Mouse (Mus musculus) c-Kit-positive CD71-negative TER-119-negative erythroid progenitor cells, embryonic 14.5 days (primary cell): ENCODE measurements at regions not wholly inside any gene's neighbourhood (a gene's known extent, or its start where the extent isn't known, plus 50 kb on each side); places are given as distances from the start of the nearest gene placed in this dataset.
A peak's percentile ranks its signal among the peaks of the same experiment; 100 is the strongest.

Source experiments
- DNase-seq: peaks from one replicate; pipeline ENCODE4 v3.0.0-alpha.2; 2013; ENCODE audit warnings: low read depth

DNA sequence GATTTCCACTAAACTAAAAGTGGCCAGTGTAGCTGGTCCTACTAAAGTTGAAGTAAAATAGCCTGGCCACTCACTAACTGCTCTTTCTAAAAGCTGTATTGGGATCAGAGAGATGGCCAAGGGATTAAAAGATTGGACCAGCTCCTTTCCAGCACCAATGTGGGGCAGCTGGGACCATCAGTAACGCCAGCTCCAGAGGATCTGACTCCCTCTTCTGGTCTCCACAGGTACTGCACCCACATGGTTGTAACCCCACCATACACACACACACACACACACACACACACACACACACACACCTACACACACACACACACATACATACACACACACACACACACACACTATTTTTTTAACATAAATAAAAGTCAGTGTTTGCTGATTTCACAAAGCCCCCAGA lies 122.1 kb upstream of the Topaz1 start:
- DNase-seq, result no peak

DNA sequence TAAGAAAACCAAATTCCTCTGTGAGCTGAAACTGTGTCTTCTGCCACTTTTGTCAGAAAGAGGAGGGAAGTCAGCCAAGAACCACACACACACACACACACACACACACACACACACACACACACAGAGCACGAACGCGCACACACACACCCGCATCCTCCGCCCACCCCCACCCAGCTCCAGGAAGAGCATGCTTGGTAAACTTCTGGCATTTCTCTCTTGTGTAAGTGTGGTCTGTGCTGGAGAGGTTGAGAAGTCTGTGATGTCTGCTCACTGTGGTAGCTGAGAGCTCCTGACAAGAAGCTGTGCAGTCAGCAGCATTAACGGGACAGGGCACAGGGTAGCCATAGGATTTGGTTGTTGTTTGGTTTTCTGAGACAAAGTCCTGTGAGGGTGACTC lies 120.8 kb upstream of the Topaz1 start:
- DNase-seq, result no peak

DNA sequence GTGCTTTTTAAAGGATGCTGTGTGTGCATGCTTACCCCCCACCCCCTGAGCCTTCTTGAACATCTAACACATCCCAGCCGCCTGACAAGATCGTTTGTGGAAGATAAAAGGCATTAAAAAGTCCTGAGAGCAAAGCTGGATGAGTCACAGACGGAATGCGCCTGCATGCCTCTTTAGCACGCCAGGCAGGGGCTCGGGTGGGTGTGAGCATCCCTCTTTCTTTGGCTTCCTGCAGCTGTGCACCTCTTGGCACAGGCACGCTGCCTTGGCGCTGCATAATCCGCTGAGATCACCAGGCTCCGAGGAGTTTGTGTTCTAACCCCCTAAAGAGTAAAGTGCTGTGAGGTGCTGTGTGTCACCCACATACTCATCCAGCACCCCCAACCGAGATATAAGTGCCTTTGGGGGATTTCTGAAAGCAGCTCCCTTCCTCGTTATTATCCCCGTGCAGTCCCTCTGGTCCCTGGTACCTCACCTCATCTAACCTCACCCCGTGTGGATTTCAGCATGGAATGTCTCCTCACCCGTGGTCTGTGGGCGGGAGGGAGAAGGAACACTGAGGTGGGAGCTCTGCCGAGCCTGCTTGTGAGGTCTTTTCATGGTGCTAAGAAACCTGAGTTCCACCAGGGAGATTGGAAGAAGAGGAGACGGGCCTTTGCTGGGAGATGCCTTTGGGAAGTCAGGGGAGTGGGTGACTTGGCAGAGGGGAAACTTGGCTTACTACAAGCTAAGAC lies 117.8 kb upstream of the Topaz1 start:
- no peak for DNase-seq

DNA sequence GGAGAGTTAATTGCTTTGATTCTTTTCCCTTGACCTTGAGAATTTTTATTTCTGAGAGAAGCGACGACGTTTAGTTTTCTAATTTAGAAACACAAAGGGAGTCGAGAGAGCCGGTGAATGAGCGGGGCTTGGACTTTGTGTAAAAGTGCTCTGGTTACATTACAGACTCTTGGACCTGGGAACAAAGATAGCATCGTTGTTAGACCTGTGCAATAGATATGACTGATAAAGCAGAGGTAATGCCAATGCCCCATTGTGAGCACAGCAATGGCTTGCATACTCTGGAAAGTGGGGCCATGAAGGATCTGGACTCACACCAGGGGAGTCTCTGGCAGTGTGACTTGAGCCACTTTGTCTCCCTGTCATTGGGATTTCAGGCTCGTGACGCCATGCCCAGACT lies 115.4 kb upstream of the Topaz1 start:
- no peak for DNase-seq

DNA sequence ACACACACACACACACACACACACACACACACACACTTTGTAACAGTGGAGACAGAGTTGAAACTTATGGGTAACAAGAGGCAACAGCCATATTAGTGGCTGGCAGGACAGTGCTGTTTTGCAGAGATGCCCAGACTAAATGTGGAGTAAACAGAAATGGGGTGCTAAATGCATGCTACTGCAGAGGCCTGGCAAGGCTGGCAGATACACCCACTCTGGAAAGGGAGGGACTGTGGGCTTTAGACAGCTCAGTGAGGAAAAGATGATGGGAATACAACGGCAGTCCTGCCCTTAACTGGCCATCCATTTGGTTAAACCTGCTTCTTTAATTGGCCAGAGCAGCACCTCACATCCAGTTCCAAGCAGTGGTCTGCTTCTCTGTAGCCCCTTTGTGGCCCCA lies 113.7 kb upstream of the Topaz1 start:
- no peak for DNase-seq

DNA sequence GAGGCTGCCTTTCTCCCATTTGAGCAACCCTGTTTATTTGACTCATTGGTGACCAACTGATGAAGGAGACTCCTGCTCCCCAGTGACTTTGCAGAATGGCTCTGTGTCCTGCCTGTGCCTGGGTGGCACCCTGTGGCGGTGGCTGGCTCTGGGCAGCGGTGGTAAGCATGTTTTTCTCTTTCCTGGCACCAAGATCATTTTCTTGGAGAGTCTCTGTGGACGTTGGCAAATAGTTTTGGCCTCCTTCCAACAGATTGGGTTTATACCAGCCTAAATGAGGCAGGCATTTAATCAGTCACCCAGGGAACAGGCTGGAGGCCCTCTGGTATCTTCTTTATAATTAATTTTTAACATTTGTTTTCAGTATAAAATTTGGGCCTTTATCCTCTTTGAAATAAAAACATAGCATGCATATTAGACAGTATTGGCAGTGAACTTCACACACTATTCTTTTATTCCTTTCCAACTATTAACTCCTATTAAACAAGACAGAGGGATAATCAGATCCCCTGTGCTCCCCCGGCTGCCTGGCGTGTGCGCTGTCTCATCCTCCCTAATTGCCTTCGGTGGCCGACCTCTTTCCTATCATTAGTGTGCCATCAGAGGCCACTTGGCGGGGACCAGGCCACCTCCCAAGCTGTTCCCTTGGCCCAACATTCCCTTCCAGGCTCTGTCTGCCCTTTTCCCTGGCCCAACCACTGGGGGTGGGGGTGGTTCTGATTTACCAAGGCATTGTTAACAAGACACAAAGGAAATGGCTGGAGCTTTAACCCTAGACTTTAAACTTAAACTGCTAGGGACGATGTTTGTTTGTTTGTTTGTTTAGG lies 111.8 kb upstream of the Topaz1 start:
- no peak for DNase-seq

DNA sequence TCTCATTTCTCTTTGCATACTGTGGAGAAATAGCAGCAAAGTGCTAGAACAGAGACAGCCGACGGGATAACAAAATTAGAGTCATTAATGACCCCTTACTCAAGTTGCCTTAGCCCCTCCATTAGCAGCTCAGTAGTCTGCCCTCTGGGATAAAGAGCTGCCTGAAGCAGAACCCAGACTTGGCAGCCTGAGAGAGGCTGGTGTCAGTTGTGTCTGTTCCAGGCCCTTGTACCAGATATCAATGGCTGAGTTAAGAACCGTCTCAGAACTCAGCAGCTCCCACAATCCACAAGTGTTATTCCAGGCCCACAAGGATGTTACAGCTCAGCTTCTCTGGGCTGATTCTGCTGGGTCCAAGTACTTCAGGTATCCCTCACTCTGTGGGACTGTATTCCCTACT lies 109.6 kb upstream of the Topaz1 start:
- no peak for DNase-seq

DNA sequence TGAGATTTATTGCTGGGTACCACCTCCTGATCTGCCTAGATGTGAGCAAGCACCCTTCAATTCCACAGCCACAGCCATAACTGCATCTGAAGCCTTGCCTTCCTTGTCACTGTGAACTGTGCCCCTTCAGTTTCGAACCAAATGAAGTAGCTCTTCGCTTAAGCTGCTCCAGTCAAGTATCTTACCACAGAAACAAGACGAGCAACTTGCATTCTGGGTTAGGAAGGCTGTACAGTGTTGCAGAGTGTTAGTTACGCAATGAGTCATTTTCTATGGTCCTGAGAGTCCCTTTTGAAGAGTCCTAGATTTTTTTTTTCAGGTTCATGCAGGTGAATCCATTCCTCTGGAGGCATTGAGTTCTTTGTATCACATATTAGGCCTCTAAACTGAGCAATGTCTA lies 107.9 kb upstream of the Topaz1 start:
- DNase-seq, result no peak

DNA sequence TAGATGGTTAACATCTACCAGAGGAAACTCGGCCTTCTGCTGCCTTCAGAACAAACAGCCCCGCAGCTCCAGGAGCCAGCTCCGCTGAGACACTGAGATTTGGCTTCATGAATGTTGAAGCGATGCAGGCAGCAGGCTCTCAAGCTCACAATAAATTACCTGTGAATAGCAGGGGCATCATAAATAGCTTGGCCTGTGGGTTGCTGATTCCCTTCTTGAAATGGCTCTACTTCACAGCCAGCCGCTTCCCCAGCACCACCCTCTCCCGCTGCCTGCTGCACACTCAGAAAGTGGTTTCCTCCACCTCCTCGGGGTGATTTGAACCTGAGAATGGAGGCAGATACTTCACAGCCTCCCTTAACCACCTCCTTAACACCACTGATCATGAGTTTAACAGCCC lies 104.2 kb upstream of the Topaz1 start:
- no peak for DNase-seq

DNA sequence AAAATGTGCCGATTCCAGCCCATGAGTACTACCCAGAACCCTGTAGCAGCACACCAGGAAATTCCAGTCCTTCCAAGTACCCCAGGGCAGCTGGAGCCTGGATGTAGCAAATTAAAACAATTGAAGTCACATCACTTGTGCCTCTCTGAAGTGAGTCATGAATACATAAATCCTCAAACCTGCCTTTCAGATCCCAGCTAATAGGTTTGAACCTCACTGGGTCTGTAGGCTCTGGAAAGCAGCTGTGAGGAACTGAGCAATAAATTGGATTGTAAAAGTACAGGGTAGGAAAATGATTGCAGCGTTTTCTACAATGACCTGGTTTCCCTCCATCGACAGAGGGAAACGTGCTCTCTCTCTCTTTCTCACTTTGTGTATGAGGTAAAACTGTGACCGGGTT lies 101.6 kb upstream of the Topaz1 start:
- DNase-seq, result no peak

DNA sequence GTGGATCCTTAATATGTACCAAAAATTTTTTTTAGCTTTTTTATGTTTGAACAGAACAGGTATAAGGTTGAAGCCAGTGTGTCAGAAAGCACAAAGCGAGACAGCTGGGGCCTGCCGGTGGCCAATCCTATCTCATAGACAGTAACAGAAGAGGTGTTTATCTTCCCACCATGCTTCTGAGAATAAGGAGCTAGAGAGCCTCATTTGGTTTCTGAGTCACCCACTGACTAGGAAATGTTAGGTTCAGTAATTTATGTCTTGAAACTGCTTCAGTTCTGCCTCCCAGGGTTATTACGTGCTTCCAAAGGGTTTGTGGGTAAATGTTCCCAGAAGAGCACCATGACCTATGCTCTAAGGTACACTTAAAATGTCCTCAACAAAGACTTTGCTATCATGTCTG lies 96.3 kb upstream of the Topaz1 start:
- DNase-seq, result no peak

DNA sequence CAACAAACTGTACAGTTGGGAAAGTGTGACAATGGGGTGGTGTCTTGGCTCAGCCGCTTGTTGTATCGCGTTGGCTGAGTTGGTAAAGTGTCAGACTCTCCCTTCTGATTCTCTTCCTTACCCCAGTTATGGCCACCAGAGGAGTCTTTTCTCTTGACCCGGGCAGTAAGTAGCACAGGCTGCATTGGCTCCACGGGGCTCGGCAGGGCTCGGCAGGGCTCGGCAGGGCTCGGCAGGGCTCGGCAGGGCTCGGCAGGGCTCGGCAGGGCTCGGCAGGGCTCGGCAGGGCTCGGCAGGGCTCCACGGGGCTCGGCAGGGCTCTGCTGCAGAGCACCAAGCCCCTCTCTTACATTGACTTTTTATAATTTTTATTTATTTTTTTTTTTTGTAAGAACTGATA lies 91.6 kb upstream of the Topaz1 start:
- DNase-seq, result no peak

DNA sequence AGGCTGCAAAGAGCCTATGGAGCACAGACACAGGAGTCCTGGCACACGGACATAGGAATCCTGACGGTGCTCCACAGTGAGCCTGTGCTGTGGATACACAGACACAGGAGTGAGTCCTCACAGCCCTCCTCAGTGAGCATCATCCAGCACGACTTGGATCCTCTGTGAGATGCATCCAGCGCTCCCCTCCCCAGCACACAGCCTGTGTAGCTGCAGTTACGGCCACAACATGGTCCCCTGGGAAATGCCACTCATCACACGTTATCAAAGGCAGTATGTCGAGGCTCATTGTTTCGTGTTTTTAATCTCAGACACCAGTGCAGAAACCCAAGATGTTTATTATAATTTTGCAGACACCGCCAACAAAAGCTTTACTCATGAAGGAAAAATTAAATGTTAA lies 87.1 kb upstream of the Topaz1 start:
- no peak for DNase-seq

DNA sequence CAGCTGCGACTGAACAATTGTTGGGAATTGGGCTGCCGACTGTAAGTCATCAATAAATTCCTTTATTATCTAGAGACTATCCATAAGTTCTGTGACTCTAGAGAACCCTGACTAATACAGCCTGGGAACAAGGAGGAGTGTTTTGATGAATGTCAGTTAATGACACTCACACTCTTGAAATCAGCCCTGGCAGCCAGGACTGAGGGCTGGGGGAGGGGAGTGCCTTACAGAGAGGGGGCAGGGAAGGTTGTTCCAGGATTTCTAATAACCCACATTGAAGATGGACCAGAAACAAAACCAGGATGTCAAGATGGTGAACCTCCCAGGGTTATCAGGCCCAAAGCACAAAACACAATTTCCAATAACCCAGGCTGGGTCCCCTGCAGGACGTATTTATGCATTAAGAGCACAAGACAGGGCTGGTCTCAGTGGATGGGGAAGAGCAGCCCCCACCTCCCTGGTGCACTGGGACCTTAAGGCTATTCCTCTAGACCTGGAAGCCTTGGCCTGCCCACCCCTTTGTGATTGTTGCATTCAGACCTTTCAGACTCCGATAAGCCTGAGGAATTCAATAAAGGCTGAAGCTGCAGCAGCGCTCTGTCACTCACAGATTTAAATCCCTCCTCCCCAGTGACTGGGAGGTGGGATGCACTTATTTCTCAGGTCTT lies 80.0 kb upstream of the Topaz1 start:
- DNase-seq, result no peak

DNA sequence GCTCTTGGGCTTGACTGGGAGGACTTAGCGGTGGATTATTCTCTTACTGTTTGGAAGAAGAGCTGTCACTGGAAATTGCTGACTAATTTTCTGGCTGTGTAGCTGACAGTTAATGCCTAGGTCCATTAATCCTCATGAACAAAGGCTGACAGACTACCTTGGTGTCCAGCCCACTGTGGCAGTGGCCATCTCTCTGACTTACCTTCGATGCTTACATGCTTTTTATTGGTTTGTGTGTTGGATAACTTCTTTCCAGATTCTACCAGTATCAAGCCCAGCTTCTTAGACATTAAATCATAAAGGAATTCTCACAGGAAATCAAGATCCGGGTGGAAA lies 79.5 kb upstream of the Topaz1 start:
- DNase-seq, result no peak

DNA sequence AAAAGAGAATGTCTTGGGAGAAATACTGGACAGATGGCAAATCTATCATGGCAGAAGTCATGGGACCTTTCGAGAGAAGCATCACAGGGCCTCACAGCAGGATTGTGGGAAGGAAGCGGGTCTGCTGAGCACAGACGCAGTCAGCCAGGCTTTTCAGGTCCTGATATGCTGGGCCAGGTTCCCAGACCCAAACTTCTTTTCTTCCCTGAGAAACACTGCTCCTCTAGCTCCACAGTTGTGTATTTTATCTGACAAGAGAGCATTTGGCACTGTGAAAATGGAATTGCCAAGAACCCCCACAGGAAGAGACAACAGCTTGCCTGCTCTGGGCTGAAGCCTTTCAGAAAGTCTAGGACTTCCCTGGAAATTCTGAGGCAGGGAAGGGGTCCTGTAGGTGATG lies 73.4 kb upstream of the Topaz1 start:
- DNase-seq, result no peak

DNA sequence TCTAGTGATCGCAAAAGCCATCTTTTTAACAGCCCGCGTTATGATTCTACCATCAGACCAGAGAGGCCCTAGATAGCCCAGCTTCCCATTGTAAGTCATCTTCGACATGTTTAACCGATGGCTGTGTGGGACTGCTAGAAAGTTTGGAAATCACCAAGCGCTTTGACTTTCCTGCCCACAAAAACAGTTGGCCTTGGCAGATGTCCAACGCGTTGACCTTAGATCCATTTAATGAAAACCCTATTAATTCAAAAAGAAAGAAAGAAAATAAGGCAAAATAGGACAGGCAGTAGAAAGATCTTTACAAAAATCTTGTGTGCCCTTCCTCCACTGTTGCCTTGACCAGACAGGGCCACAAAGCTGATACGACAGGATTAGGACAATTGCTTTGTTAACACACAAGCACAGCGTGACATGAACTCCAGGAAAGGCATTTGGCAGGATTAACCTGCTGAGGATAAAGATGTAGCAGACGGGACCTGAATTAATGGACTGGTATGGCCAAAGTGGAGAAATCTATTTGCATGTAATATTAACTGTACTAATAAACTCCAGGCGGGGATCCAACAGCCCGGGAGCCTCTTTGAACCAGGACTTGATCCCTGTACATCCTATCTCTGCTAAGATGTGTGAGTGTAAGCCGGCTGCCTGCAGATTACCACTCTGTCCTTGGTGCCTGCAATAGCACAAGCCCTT lies 69.0 kb upstream of the Topaz1 start:
- DNase-seq, result no peak

DNA sequence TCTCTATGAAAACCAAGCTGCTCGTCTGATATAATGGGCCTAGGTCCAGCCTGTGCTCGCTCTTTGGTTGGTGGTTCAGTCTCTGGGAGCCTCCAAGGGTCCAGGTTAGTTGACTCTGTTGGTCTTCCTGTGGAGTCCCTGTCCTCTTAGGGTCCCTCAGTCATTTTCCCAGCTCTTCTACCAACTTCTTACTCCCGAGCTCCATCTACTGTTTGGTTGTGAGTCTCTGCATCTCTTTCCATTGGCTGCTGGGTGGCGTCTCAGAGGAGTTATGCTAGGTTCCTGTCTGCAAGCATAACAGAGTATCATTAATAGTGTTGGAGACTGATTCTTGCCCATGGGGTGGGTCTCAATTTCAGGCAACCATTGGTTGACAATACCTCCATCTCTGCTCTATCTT lies 60.0 kb upstream of the Topaz1 start:
- peak; percentile 12 for DNase-seq

DNA sequence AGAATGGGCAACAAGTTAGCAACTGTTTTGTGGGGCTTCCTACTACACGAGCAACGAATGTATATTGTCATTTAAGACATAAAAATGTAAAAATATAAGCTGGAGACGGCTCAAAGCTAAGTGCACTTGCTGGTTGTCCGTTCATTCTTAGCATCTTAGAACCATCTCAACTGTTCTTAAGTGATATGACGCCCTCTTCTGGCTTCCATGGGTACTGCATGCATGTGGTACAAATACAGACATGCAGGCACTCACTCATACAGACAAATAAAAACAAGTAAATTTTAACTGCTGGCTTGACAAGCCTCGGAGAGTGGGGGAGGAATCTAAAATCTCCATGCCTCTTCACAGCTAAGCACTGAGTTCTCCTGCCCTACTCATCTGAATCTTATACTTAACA lies 55.3 kb upstream of the Topaz1 start:
- peak; percentile 19 for DNase-seq

DNA sequence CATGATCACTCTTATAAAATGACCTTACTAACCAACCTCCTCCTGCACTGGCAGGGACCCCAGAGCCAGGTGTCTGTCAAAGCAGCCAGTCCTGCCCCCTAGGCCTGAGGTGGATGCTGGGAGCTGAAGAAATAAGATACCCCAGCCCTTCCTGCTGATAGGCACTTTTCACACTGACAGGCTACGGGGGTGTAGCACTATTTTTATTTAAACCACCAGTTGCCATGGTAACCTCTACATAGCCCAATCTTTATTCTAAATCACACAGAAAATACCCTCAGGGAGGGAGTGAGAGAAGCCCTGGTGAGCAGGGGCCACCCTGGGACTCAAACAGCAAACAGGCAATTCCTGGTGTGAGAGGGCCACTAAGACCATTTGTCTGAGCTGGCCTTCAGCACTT lies 51.4 kb upstream of the Topaz1 start:
- DNase-seq, result no peak
